Mouse (Mus musculus) lung, postnatal 0 days (tissue): ENCODE data around the gene Ccdc120. TPM values are rescaled to one million over a fixed set of nuclear protein-coding genes. Genes with fewer than 3 reads are reported as not detected.

ENCODE experiments used
- ATAC-seq: fragments of 200-750 bp; cut with Nextera tagmentation; 2 replicates; pipeline ENCODE4 v1.8.0; 2017; ENCODE audit warnings: moderate library complexity
- DNase-seq: peaks from one replicate; pipeline ENCODE4 v3.0.0-alpha.2; 2016; ENCODE audit warnings: low spot score
- H3K27ac ChIP-seq: fragments of 300-500 bp; sonication (generic); 2 replicates; pipeline ENCODE4 v1.5.1; 2014; ENCODE audit warnings: antibody characterized with exemption, mild to moderate bottlenecking, low read length, mixed read lengths
- H3K27me3 ChIP-seq: fragments of 300-500 bp; sonication (generic); replicated peaks from 2 replicates; pipeline ENCODE4 v1.6.1; 2014; ENCODE audit warnings: low read length, mixed read lengths; ENCODE audit not compliant: insufficient read depth
- H3K36me3 ChIP-seq: fragments of 300-500 bp; sonication (generic); 2 replicates; pipeline ENCODE4 v1.6.1; 2014; ENCODE audit warnings: low read length, mixed read lengths; ENCODE audit not compliant: insufficient read depth
- H3K4me1 ChIP-seq: fragments of 300-500 bp; sonication (generic); 2 replicates; pipeline ENCODE4 v1.6.1; 2014; ENCODE audit warnings: antibody characterized with exemption, low read depth, low read length, mixed read lengths; ENCODE audit not compliant: insufficient read depth
- H3K4me2 ChIP-seq: fragments of 300-500 bp; sonication (generic); replicated peaks from 2 replicates; pipeline ENCODE4 v1.6.1; 2014; ENCODE audit warnings: low read depth, mild to moderate bottlenecking, low read length, moderate library complexity, mixed read lengths
- H3K4me3 ChIP-seq: fragments of 300-500 bp; sonication (generic); 2 replicates; pipeline ENCODE4 v1.5.1; 2014; ENCODE audit warnings: low read depth, low read length
- H3K9ac ChIP-seq: fragments of 300-500 bp; sonication (generic); replicated peaks from 2 replicates; pipeline ENCODE4 v1.6.1; 2014; ENCODE audit warnings: low read depth, mild to moderate bottlenecking
- H3K9me3 ChIP-seq: fragments of 300-500 bp; sonication (generic); 2 replicates; pipeline ENCODE4 v1.6.1; 2016; ENCODE audit warnings: low read length, mixed read lengths
- CTCF ChIP-seq: IDR thresholded peaks from 2 replicates; pipeline ENCODE4 v1.5.1; 2016; ENCODE audit warnings: antibody characterized with exemption, mild to moderate bottlenecking
- EP300 ChIP-seq: IDR thresholded peaks from 2 replicates; pipeline ENCODE4 v1.6.1; 2016; ENCODE audit warnings: antibody characterized with exemption, mild to moderate bottlenecking, control low read depth
- WGBS: fragments of 180-500 bp; shearing (Covaris S2); extraction: QIAGEN DNeasy Blood & Tissue Kit; methylation state at CpG from one replicate; pipeline ENCODE4 v1.1.7; 2014; 5-methylcytosine and 5-hydroxymethylcytosine counted together
- polyA plus RNA-seq: library from polyadenylated mRNA; unstranded; fragments of >200 nt; fragmentation: Nextera tagmentation; extraction: Ambion mirVana; gene quantifications from 2 replicates; pipeline ENCODE4 v1.2.1, GENCODE M21; 2015

The Ccdc120 gene
- polyA plus RNA-seq, 1 experiment from 2014 or later, result 26.4 TPM

DNA sequence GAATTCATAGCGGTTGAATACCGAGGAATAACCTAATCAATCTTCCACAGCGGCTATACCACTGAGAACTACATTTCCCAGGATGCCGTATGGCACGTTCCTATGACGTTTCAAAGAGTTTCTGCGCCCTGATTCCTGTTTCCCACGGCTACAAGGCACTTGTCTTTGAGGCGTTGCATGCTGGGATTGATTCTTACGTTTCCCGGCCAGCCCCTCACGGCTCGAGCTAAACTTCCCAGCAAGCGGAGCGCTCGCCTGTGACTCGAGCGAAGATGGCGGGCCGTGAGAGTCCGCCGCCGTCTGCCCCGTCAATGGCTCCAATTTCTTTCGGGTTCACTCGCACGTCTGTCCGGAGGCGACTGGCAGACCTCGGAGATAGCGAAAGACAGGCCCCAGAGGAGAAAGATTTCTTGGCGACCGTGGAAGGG, 53.7 kb downstream of the Ccdc120 start, which contains the start of gene Gpkow:
TSS of gene Gpkow (plus strand) at position 178 of the 428 bp plus-strand sequence.
- WGBS, result 9% methylated on average over 31 of the region's 33 CpGs
- H3K27me3 ChIP-seq, result no peaks in the 10 kb centered on the region
- peak; percentile 98 for ATAC-seq

DNA sequence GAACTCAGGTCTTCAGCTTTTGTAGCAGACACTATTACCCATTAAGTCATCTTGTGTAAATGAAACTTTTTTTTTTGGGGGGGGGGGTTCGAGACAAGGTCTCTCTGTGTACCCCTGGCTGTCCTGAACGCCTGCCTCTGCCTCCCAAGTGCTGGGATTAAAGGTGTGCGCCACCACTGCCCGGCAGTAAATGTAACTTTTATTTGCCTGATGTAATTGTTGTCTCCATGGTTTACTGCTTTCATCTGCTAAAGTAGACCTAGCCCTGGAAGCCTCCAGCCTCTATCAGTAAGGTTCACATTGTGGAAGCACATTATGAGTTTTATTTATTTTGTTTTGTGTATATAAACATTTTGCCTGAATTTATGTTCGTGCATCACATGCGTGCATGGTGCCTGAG, 54.2 kb downstream of the Ccdc120 start:
- H3K9me3 ChIP-seq, result no peaks in the 10 kb centered on the region
- 0 out of 2 replicates have a peak overlapping the region, but pooled peaks have one; percentile 27 for H3K4me2 ChIP-seq
- DNase-seq (no peak), ATAC-seq (peak; percentile 11; the same call in 1 of the 2 replicates)
- no peaks in the 10 kb centered on the region for H3K36me3 ChIP-seq
- H3K27ac ChIP-seq, result no peak overlapping the region
- H3K4me1 ChIP-seq, result no peaks in the 10 kb centered on the region
- H3K9ac ChIP-seq, result no peak overlapping the region
- no peak for TF ChIP-seq CTCF
- TF ChIP-seq EP300, result no peak
- no peaks in the 10 kb centered on the region for H3K27me3 ChIP-seq
- 32% methylated on average over 6 of the region's 6 CpGs for WGBS
- 0 out of 2 replicates have a peak overlapping the region, but pooled peaks have one; percentile 54 for H3K4me3 ChIP-seq

More for the DNA sequence above, 53.7 kb downstream of the Ccdc120 start, which contains the start of gene Gpkow:
- H3K9me3 ChIP-seq, result no peaks in the 10 kb centered on the region
- peak within 1 kb of the TSS; percentile 54 for H3K4me3 ChIP-seq
- peak within 1 kb of the TSS; percentile 50 for H3K4me2 ChIP-seq
- no peaks in the 10 kb centered on the region for H3K4me1 ChIP-seq
- peak; percentile 96 for DNase-seq
- TF ChIP-seq CTCF (no peak), EP300 (no peak)
- H3K27ac ChIP-seq, result peak within 1 kb of the TSS; percentile 54; the same call in 1 of the 2 replicates
- H3K36me3 ChIP-seq, result no peaks in the 10 kb centered on the region
- H3K9ac ChIP-seq, result peak within 1 kb of the TSS; percentile 39; the same call in 1 of the 2 replicates

DNA sequence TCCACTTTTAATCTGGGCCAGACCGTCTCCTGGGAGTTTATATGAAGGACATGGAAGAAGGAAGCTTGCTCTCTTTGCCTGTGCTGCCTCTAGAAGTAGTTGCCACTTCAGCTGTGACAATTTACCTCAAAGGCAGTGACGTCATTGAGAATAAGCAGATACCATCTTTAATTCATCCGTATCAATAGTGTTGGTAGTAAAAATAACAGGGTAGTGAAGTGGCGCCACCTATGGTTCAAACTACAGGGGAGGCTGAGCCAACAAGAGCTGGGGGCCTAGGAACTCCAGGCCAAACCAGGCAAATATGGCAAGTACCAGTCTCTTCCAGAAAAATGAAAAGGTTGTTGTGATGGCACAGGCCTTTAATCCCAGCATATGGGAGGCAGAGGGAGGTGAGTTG, 57.8 kb downstream of the Ccdc120 start:
- no peaks in the 10 kb centered on the region for H3K9me3 ChIP-seq
- H3K4me3 ChIP-seq, result no peak overlapping the region
- H3K9ac ChIP-seq, result no peak overlapping the region
- 27% methylated on average over 4 of the region's 4 CpGs for WGBS
- H3K4me1 ChIP-seq, result no peaks in the 10 kb centered on the region
- H3K27ac ChIP-seq, result no peak overlapping the region
- TF ChIP-seq CTCF (peak; percentile 67), EP300 (no peak)
- H3K4me2 ChIP-seq, result no peak overlapping the region
- ATAC-seq (no peak), DNase-seq (peak; percentile 42)
- H3K27me3 ChIP-seq, result no peaks in the 10 kb centered on the region
- H3K36me3 ChIP-seq, result no peaks in the 10 kb centered on the region

DNA sequence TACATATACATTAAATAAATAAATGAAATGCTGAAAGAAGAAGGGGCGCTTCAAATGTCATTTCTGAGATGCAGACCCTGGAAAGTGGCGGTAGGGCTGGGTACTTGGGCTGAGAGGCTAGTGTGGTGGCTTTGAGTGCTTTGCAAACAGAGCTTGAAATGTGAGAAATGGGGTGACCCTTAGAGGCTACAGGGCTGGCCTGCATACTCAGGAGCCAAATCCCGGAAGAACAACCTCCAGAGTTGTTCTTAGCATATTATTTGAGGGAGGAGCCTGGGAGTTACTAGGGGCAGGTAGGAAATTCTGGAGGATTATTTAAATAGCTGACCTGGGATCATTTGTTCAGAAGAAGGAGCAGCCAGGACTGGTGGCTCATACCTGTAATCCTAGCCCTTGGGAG, 60.2 kb downstream of the Ccdc120 start:
- no peaks in the 10 kb centered on the region for H3K27me3 ChIP-seq
- no peak overlapping the region for H3K9ac ChIP-seq
- no peak overlapping the region for H3K4me3 ChIP-seq
- DNase-seq (peak; percentile 67), ATAC-seq (peak; percentile 89)
- no peak overlapping the region for H3K27ac ChIP-seq
- H3K36me3 ChIP-seq, result no peaks in the 10 kb centered on the region
- no peaks in the 10 kb centered on the region for H3K9me3 ChIP-seq
- H3K4me2 ChIP-seq, result no peak overlapping the region
- H3K4me1 ChIP-seq, result no peaks in the 10 kb centered on the region
- no peak for TF ChIP-seq EP300
- TF ChIP-seq CTCF, result no peak
- 50% methylated on average over 3 of the region's 3 CpGs for WGBS

DNA sequence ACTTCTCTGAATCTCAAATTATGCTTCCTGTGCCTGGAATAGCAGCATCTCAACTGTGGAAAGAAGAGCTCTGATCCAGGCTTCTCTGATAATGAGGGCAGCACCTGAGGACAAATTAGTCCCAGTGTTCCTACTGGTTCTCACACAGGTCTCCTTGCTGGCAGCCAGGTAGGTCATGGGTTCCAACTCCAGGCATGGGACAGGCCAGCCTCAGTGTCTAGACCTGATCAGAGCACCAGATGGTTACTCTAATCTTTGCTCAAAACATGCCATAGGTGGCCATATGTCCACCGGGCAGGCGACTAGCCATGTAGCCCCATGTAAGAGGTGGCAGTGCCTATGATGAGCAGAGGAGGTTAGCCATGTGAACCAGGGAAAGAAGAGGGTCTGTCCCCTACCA, 62.4 kb downstream of the Ccdc120 start:
- ATAC-seq, result no peak
- Histone ChIP-seq H3K4me3 (no peak overlapping the region), H3K9ac (no peak overlapping the region), H3K9me3 (no peaks in the 10 kb centered on the region), H3K4me2 (no peak overlapping the region), H3K27ac (no peak overlapping the region), H3K36me3 (no peaks in the 10 kb centered on the region), H3K4me1 (no peaks in the 10 kb centered on the region), H3K27me3 (no peaks in the 10 kb centered on the region)
- TF ChIP-seq CTCF (no peak), EP300 (no peak)
- no peak for DNase-seq
- 100% methylated on average over 2 of the region's 2 CpGs for WGBS

Other genes starting within 250 kb of the Ccdc120 start
- 0.20 TPM in 1 of 2 replicates, not detected in the other for gene Foxp3, start 177.3 kb downstream of the Ccdc120 start, polyA plus RNA-seq
- 0.91 and 1.2 TPM in 2 replicates for gene Ppp1r3f, start 176.6 kb downstream of the Ccdc120 start, polyA plus RNA-seq
- 18.2 and 18.8 TPM in 2 replicates for gene Ccdc22, start 145.4 kb downstream of the Ccdc120 start, polyA plus RNA-seq
- gene Cacna1f, start 143.8 kb downstream of the Ccdc120 start, polyA plus RNA-seq, result 0.04 and 0.12 TPM in 2 replicates
- 1.5 and 1.6 TPM in 2 replicates for gene Syp, start 112.4 kb downstream of the Ccdc120 start, polyA plus RNA-seq
- 6.5 and 6.9 TPM in 2 replicates for gene Prickle3, start 93.6 kb downstream of the Ccdc120 start, polyA plus RNA-seq
- gene Plp2, start 79.5 kb downstream of the Ccdc120 start, polyA plus RNA-seq, result 238 and 242 TPM in 2 replicates
- 3.5 and 3.7 TPM in 2 replicates for gene Magix, start 69.7 kb downstream of the Ccdc120 start, polyA plus RNA-seq
- gene Gpkow, start 53.8 kb downstream of the Ccdc120 start, polyA plus RNA-seq, result 25.9 and 26.1 TPM in 2 replicates
- gene Wdr45, start 36.6 kb downstream of the Ccdc120 start, polyA plus RNA-seq, result 202 and 222 TPM in 2 replicates
- 0.64 and 2.7 TPM in 2 replicates for gene Gm45208, start 28.7 kb downstream of the Ccdc120 start, polyA plus RNA-seq
- 18.3 and 18.8 TPM in 2 replicates for gene Praf2, start 22.5 kb downstream of the Ccdc120 start, polyA plus RNA-seq
- gene Tfe3, start 11.7 kb upstream of the Ccdc120 start, polyA plus RNA-seq, result 22.0 and 27.6 TPM in 2 replicates
- gene Gripap1, start 38.9 kb upstream of the Ccdc120 start, polyA plus RNA-seq, result 22.1 and 25.6 TPM in 2 replicates
- 0.30 and 0.41 TPM in 2 replicates for gene Kcnd1, start 71.4 kb upstream of the Ccdc120 start, polyA plus RNA-seq
- 29.0 and 30.3 TPM in 2 replicates for gene Otud5, start 90.5 kb upstream of the Ccdc120 start, polyA plus RNA-seq
- 5.5 and 7.0 TPM in 2 replicates for gene Pim2, start 127.4 kb upstream of the Ccdc120 start, polyA plus RNA-seq
- gene Slc35a2, start 133.1 kb upstream of the Ccdc120 start, polyA plus RNA-seq, result 30.0 and 32.2 TPM in 2 replicates
- 80.1 and 80.4 TPM in 2 replicates for gene Pqbp1, start 148.4 kb upstream of the Ccdc120 start, polyA plus RNA-seq
- gene Timm17b, start 148.5 kb upstream of the Ccdc120 start, polyA plus RNA-seq, result 82.3 and 88.9 TPM in 2 replicates
- not detected in 2 replicates for gene Gm10491, start 156.9 kb upstream of the Ccdc120 start, polyA plus RNA-seq
- gene Gm10490, start 158.6 kb upstream of the Ccdc120 start, polyA plus RNA-seq, result not detected in 2 replicates
- 0.15 and 0.17 TPM in 2 replicates for gene Pcsk1n, start 168.9 kb upstream of the Ccdc120 start, polyA plus RNA-seq
- gene Eras, start 177.7 kb upstream of the Ccdc120 start, polyA plus RNA-seq, result not detected in 2 replicates
- gene Hdac6, start 197.0 kb upstream of the Ccdc120 start, polyA plus RNA-seq, result 7.2 and 7.5 TPM in 2 replicates
- gene Gata1, start 227.2 kb upstream of the Ccdc120 start, polyA plus RNA-seq, result 1.8 and 2.0 TPM in 2 replicates